Mouse (Mus musculus): ENCODE measurements at regions not wholly inside any gene's neighbourhood (a gene's known extent, or its start where the extent isn't known, plus 50 kb on each side); places are given as distances from the start of the nearest gene placed in this dataset.

DNA sequence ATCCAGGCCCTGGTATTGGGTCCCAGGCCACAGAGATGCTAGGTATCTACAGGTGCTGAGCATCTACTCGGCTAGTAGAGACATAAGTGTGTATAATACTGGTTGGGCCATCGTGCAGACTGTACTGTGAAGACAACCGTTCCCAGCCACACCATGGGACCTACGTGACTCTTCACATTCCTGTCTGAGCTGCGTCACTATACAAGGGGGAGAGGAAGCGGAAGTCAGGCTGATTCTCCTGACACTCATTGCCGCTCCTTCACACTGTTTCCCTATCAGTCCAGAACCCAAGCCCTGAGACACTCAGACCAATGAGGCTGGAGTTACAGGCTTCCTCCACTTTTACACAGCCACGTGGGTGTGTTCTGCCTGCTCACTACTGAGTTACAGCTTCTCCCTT lies 181.1 kb downstream of the Ly86 start:
- TF ChIP-seq POLR2A (IDR thresholded peaks at IDR 0.05; ENCODE audit: borderline replicate concordance, insufficient read depth, low read length), result no peak
- TF ChIP-seq CTCF (IDR thresholded peaks at IDR 0.05; ENCODE audit: borderline replicate concordance, insufficient read depth, low read depth, low read length), result no peak
- 87% methylated on average over 8 of the region's 8 CpGs for WGBS
- Histone ChIP-seq H3K27ac (ENCODE audit: insufficient read depth, low read length) (no peak overlapping the region), H3K4me1 (ENCODE audit: control insufficient read depth, insufficient read depth, low read length) (no peaks in the 10 kb centered on the region), H3K4me3 (replicated peaks; ENCODE audit: insufficient read depth, low read depth, low read length) (no peak overlapping the region), H3K27me3 (ENCODE audit: control insufficient read depth, insufficient read depth, low read length) (no peaks in the 10 kb centered on the region)
- DNase-seq, result no peak

DNA sequence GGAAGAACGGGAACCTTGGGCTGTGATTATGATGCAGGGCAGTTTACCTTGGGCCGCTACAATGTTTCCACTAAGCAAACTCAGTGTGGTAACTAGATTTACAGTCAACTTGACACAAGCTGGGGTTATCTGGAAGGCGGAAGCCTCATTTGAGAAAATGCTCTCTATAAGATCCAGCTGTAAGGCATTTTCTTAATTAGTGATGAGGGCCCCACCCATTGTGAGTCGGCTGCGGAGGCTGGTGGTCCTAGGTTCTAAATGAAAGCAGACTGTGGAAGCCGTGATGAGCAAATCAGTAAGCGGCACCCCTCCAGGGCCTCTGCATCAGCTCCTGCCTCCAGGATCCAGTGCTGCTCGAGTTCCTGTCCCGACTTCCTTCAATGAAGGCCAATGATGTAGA lies 183.4 kb downstream of the Ly86 start:
- no peak overlapping the region for H3K27ac ChIP-seq (ENCODE audit: insufficient read depth, low read length)
- H3K27me3 ChIP-seq (ENCODE audit: control insufficient read depth, insufficient read depth, low read length), result no peaks in the 10 kb centered on the region
- no peak overlapping the region for H3K4me3 ChIP-seq (replicated peaks; ENCODE audit: insufficient read depth, low read depth, low read length)
- no peaks in the 10 kb centered on the region for H3K4me1 ChIP-seq (ENCODE audit: control insufficient read depth, insufficient read depth, low read length)
- no peak for TF ChIP-seq CTCF (IDR thresholded peaks at IDR 0.05; ENCODE audit: borderline replicate concordance, insufficient read depth, low read depth, low read length)
- no peak for TF ChIP-seq POLR2A (IDR thresholded peaks at IDR 0.05; ENCODE audit: borderline replicate concordance, insufficient read depth, low read length)
- no peak for DNase-seq
- 76% methylated on average over 9 of the region's 9 CpGs for WGBS

DNA sequence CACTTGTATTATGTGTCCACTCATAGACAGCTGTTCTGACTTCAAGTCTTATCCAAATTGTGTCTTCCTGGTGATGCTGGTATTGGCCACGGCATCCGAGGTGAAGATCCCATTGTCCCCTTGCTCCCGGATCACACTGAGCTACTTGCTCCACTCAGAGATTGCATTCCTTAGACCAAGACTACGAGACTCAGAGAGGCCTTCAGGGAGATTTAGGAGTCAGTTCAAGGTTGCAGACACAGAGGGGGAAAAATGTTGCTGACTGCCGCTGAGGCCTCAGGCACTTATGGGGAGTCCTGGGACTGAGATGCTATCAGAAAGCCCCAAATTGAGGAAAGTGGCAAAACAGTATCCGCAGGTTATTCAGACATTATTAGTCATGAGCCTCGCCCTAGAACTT lies 183.9 kb downstream of the Ly86 start:
- H3K4me1 ChIP-seq (ENCODE audit: control insufficient read depth, insufficient read depth, low read length), result no peaks in the 10 kb centered on the region
- H3K27me3 ChIP-seq (ENCODE audit: control insufficient read depth, insufficient read depth, low read length), result no peaks in the 10 kb centered on the region
- no peak overlapping the region for H3K4me3 ChIP-seq (replicated peaks; ENCODE audit: insufficient read depth, low read depth, low read length)
- TF ChIP-seq CTCF (IDR thresholded peaks at IDR 0.05; ENCODE audit: borderline replicate concordance, insufficient read depth, low read depth, low read length), result no peak
- no peak for TF ChIP-seq POLR2A (IDR thresholded peaks at IDR 0.05; ENCODE audit: borderline replicate concordance, insufficient read depth, low read length)
- WGBS, result 79% methylated on average over 7 of the region's 7 CpGs
- DNase-seq, result no peak
- H3K27ac ChIP-seq (ENCODE audit: insufficient read depth, low read length), result no peak overlapping the region

DNA sequence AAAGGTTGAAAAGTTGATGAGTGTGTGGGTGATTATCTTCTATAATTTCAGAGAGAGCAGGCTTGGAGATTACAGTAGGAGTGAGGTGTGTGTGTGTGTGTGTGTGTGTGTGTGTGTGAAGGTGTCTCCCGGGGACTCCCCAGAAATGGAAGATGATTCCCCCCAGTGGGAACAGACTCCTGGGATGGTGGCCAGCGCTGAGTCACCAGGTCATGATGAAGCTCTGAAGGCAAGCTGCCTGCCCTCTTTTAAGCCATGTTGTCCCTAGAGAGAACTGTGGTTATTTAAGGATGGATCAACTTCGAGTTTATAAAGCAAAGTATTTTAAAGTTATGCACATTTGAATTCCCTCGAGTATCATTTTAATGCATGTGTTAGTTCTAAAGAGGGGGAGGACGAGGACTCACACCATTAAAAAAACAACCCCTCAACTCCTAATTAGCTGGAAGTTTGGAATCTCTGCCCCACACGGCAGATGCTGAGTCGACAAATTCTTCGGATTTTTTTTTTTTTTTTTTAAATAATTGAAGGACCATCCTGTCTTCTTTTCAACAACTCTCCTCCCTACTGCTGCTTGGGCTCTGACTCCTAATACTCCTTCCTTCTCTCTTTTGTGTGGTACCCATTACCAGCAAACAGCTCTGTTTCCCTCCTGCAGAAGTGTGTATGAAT lies 186.6 kb downstream of the Ly86 start:
- no peak for DNase-seq
- no peak overlapping the region for H3K4me3 ChIP-seq (replicated peaks; ENCODE audit: insufficient read depth, low read depth, low read length)
- WGBS, result 57% methylated on average over 8 of the region's 8 CpGs
- no peak for TF ChIP-seq POLR2A (IDR thresholded peaks at IDR 0.05; ENCODE audit: borderline replicate concordance, insufficient read depth, low read length)
- no peak for TF ChIP-seq CTCF (IDR thresholded peaks at IDR 0.05; ENCODE audit: borderline replicate concordance, insufficient read depth, low read depth, low read length)
- no peaks in the 10 kb centered on the region for H3K27me3 ChIP-seq (ENCODE audit: control insufficient read depth, insufficient read depth, low read length)
- no peak overlapping the region for H3K27ac ChIP-seq (ENCODE audit: insufficient read depth, low read length)
- no peaks in the 10 kb centered on the region for H3K4me1 ChIP-seq (ENCODE audit: control insufficient read depth, insufficient read depth, low read length)

DNA sequence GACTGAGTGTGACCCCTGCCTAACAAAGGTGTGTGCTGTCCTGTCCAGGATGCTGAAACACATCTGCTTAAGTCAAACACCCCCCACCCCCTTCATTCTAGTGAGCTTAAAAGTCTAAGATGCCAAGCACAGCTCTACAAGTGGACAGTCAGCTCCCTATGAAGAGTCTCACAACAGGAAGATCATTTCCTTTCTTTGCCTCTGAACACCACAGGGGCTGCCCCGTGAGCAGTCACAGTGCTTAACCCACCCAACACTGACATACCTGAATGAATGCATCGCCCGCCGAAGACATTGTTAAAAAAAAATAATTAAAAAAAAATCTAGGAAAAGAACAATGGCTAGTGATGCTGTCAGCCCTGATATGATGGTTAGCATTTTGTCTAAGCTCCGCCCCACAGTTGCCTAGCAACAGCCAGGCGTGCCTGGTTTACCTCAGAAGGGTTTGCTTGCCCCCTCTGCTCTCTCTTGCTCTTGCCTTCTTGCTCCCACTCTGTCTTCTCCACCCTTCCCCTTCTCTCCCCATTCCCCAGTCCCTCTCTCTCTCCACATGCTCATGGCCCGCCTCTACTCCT lies 187.7 kb downstream of the Ly86 start:
- DNase-seq, result no peak
- TF ChIP-seq POLR2A (IDR thresholded peaks at IDR 0.05; ENCODE audit: borderline replicate concordance, insufficient read depth, low read length) (no peak), CTCF (IDR thresholded peaks at IDR 0.05; ENCODE audit: borderline replicate concordance, insufficient read depth, low read depth, low read length) (no peak)
- Histone ChIP-seq H3K27me3 (ENCODE audit: control insufficient read depth, insufficient read depth, low read length) (no peaks in the 10 kb centered on the region), H3K27ac (ENCODE audit: insufficient read depth, low read length) (no peak overlapping the region), H3K4me3 (replicated peaks; ENCODE audit: insufficient read depth, low read depth, low read length) (no peak overlapping the region), H3K4me1 (ENCODE audit: control insufficient read depth, insufficient read depth, low read length) (no peaks in the 10 kb centered on the region)
- WGBS, result 42% methylated on average over 7 of the region's 7 CpGs

DNA sequence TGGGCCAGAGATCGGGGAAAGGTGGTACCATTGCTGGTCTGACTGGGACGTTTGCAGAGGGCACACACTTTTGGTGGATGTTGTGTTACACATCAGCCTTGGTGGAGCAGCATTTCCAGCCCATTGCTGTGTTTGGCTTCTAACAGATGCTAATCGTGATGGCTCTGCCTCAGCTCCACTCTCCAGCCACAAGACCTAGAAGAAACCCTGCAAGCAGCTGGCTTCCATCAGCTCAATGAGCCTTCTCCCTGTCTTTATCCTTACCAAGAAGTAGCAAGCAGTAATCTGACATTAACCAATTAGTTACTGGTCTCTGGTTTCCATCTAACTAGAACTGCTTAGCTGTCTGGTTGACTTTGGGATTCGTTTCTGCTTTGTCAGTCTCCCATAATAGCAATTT lies 188.8 kb downstream of the Ly86 start:
- TF ChIP-seq POLR2A (IDR thresholded peaks at IDR 0.05; ENCODE audit: borderline replicate concordance, insufficient read depth, low read length) (no peak), CTCF (IDR thresholded peaks at IDR 0.05; ENCODE audit: borderline replicate concordance, insufficient read depth, low read depth, low read length) (no peak)
- 86% methylated on average over 4 of the region's 4 CpGs for WGBS
- Histone ChIP-seq H3K4me3 (replicated peaks; ENCODE audit: insufficient read depth, low read depth, low read length) (no peak overlapping the region), H3K27ac (ENCODE audit: insufficient read depth, low read length) (no peak overlapping the region), H3K27me3 (ENCODE audit: control insufficient read depth, insufficient read depth, low read length) (no peaks in the 10 kb centered on the region), H3K4me1 (ENCODE audit: control insufficient read depth, insufficient read depth, low read length) (no peaks in the 10 kb centered on the region)
- DNase-seq, result no peak

DNA sequence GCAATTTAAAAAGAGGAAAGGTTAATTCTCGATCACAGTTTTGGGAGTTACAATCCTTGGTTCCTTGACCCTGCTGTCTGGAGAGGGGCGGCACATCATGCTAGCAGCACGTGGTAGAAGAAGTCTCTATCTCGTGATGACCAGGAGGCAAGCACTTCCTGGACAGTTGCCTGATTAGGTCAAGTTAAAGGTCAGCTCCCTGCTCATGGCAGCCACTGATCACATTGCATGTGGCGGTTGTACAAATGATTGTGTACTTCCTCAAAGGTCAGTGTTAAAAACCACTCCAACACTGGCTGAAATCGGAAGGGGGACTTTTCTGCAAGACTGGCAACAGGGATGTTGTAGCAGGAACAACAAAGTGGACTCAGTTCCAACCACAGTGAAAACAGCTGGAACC lies 192.3 kb downstream of the Ly86 start:
- no peak overlapping the region for H3K27ac ChIP-seq (ENCODE audit: insufficient read depth, low read length)
- H3K27me3 ChIP-seq (ENCODE audit: control insufficient read depth, insufficient read depth, low read length), result no peaks in the 10 kb centered on the region
- TF ChIP-seq CTCF (IDR thresholded peaks at IDR 0.05; ENCODE audit: borderline replicate concordance, insufficient read depth, low read depth, low read length) (no peak), POLR2A (IDR thresholded peaks at IDR 0.05; ENCODE audit: borderline replicate concordance, insufficient read depth, low read length) (no peak)
- no peaks in the 10 kb centered on the region for H3K4me1 ChIP-seq (ENCODE audit: control insufficient read depth, insufficient read depth, low read length)
- DNase-seq, result no peak
- H3K4me3 ChIP-seq (replicated peaks; ENCODE audit: insufficient read depth, low read depth, low read length), result no peak overlapping the region
- 80% methylated on average over 6 of the region's 6 CpGs for WGBS

DNA sequence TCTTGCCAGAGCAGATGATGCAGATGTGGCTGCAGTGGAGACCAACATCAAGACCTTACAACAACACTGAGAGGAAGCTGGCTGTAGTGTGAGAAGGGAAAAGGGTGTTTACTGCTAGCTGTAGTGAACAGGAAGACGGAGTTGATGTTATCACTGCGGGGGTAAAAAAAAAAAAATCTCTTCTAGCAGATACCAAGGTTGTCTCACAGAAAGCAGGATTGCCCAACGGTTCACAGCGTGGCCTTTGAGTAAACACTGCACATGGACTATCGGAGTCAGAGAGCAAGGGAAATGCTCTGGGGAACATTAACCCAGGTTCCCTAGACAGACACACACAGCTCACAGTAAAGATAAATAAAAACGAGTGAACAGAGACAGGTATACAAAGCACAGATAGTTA lies 192.8 kb downstream of the Ly86 start:
- H3K27me3 ChIP-seq (ENCODE audit: control insufficient read depth, insufficient read depth, low read length), result no peaks in the 10 kb centered on the region
- H3K27ac ChIP-seq (ENCODE audit: insufficient read depth, low read length), result no peak overlapping the region
- 80% methylated on average over 6 of the region's 6 CpGs for WGBS
- H3K4me1 ChIP-seq (ENCODE audit: control insufficient read depth, insufficient read depth, low read length), result no peaks in the 10 kb centered on the region
- no peak overlapping the region for H3K4me3 ChIP-seq (replicated peaks; ENCODE audit: insufficient read depth, low read depth, low read length)
- DNase-seq, result no peak
- TF ChIP-seq POLR2A (IDR thresholded peaks at IDR 0.05; ENCODE audit: borderline replicate concordance, insufficient read depth, low read length) (no peak), CTCF (IDR thresholded peaks at IDR 0.05; ENCODE audit: borderline replicate concordance, insufficient read depth, low read depth, low read length) (no peak)

All from cerebellum, adult 2 months (tissue).